Mouse (Mus musculus) adrenal gland, postnatal 10 days (tissue): ENCODE measurements at regions not wholly inside any gene's neighbourhood (a gene's known extent, or its start where the extent isn't known, plus 50 kb on each side); places are given as distances from the start of the nearest gene placed in this dataset.
A peak's percentile ranks its signal among the peaks of the same experiment; 100 is the strongest.

Experiments used
- DNase-seq: peaks from one replicate; pipeline ENCODE4 v3.0.0; 2021; ENCODE audit warnings: mixed read lengths

DNA sequence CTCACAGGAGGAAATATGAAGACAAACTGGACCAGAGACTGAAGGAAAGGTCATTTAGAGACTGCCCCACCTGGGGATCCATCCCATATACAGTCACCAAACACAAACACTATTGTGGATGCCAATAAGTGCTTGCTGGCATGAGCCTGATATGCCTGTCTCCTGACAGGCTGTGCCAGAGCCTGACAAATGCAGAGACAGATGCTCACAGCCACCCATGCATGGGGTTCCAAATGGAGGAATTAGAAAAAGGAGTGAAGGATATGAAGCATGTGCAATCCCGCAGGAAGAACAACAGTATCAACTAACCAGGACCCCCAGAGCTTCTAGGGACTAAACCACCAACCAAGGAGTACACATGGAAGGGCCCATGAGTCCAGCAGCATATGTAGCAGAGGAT is 505.9 kb downstream of the Gm6685 start:
- DNase-seq: no peak

DNA sequence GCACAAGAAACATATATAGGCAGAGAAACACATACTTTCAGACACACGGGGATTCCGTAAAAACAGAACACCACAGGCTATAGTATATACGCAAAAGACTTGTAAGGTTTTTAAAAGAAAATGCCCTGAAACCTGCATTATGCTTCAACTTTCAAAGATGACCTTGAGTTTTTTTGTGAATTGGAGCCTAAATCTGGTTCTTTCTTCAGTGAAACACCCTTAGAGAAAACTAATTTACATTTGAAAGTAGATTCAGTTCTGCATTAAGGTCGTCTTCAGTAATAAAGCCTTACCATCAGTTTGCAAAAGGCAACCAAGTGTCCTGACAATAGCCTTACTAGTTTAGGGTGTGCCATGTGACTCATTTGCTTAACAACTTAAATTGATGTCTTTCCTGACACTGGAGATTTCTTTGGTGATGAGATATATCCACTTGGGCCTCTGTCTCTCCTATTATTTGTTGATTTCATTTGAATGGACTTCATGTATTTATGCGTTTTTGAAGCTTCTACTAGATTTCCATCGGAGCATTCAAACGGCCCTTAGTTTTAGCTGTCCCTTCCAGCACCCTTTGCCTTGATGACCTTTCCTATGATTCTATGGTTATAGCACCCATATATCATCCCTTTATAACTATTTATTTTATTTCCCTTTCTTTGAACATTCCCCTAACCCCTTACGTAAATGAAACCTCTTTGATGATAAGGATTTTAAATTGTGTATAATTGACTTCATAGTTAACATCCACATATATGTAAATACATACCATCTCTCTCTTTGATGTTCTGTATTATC is 539.6 kb downstream of the Gm6685 start:
- DNase-seq: no peak

DNA sequence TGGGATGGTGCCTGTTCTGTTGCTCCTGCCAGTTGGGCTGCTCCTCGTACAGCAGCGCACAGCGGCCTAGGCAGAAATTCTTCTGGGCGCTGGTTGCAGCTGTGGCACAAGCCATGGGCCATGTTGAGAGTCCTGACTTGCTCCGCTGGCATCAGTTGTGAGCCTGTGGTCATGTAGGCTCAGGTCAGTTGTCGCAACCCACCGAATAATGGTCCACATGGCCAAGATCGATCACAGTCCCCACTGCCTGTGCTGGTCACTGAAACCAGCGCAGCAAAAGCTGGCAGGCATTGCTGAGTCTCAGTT is 585.8 kb downstream of the Gm6685 start:
- no peak for DNase-seq

DNA sequence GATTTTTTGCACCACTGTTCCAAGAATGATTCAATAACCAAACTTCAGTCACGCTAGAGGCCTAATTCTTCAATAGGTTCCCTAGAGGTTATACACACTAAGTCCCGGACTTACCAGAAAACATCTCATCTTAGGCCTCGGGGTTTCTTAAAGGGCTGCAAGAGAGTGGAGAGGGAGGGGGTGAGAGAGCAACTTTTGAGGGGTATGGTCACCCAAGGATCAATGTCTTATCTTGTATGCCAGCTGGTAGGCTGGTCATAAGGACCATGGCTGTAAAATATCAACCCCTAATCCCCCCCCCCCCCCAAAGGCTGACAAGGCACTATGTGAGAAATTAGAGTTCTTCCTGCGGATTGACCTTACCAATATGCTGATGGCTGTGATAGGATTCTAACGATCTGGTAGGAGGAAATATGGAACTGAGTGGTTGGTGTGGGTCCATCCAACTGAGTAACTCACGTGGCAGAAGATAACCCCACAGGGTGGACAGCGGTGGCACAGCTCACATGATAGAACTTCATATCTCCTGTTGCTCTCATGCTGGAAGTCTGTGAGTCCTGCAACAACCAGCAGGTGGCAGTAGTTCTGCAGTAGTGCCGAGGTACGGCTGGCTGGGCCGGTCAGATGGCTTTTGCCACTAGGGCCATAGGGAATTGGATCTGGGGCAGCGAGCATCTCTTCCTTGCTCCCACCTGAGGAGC is 586.3 kb downstream of the Gm6685 start:
- DNase-seq: peak; percentile 68

DNA sequence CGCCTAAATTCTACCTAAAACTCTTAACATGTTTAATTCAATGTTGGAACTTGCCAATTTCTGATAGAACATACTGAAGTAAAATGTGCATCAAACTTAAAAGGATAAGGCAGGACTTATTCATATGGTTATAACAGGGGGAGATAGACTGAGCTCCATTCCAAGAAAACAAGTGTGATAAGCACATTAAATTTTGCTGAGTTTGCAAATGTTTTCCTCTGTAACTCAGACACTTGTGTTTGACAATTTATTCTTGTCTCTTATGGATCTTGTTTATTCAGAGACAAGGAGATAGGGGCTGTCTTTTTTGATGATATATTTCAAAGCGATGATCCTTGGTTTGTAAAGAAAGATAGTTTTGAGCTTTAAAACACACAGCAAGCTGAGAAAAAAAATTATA is 613.6 kb downstream of the Gm6685 start:
- DNase-seq: no peak

DNA sequence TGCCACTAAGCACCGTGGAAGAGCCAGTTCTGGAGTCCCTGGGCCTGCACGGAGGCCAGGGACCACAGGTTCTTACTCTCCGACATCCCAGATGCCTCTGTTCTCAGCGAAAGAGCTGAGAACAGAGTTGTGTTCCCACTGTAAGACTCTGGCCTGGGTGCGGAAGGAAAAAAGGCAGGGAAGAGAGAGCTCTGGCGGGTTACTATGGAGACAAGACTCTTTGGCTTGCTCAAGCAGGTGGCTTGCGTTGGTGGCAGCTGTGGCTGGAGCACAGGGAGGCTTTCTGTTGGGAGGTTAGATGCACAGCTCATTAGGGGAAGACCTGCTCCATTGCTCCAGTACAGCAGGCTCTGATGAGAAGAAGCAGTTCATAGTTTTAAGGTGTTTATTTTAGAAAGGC is 618.3 kb downstream of the Gm6685 start:
- DNase-seq: no peak

DNA sequence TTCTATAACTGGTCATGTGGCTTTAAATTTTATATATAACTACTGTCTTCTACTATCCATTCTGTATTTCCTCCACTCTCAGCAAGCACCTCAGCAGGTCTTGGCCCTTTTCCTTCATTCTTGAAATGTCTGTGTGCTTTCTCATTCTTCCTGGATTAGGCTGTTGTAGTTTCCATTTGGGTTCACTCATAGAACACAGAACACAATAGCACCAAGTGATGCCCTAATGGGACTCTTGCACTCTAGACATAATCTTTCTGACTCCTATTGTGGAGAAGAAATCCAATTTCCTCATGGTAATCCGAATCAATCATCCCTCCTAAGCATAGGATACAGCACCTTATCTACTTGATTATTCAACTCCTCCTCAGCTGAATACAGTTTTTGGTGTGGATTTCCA is 667.2 kb downstream of the Gm6685 start:
- DNase-seq: no peak
